Mouse (Mus musculus): Measurements from ENCODE around the gene Gpld1. TPM values are rescaled to one million over a fixed set of nuclear protein-coding genes. Genes with fewer than 3 reads are reported as not detected.

Gene Gpld1
- polyA plus RNA-seq, 1 experiment, result 0.02 TPM

GRCm38 (mm10) chr13:24945567-24945966, 2.6 kb downstream of the Gpld1 start:
- no peaks in the 10 kb centered on the region for H3K79me3 ChIP-seq (ENCODE audit: low read depth)
- no peak overlapping the region for H3K4me3 ChIP-seq (ENCODE audit: insufficient read depth, poor library complexity, severe bottlenecking)
- TF ChIP-seq MAX (IDR thresholded peaks at IDR 0.05), result no peak
- TF ChIP-seq FOSL1 (IDR thresholded peaks at IDR 0.05; ENCODE audit: insufficient read depth, low read length, poor library complexity, severe bottlenecking), result no peak
- TF ChIP-seq CEBPB (IDR thresholded peaks at IDR 0.05; ENCODE audit: low read depth), result no peak
- no peak for TF ChIP-seq MYOD1 (IDR thresholded peaks at IDR 0.05; ENCODE audit: control insufficient read depth, insufficient read length, low read depth)
- TF ChIP-seq USF1 (IDR thresholded peaks at IDR 0.05; ENCODE audit: low read depth), result no peak
- H3ac ChIP-seq (ENCODE audit: control insufficient read depth, insufficient read length, low read depth), result no peak overlapping the region
- H3K36me3 ChIP-seq (ENCODE audit: control insufficient read depth, insufficient read depth), result no peaks in the 10 kb centered on the region
- no peaks in the 10 kb centered on the region for H3K79me2 ChIP-seq (ENCODE audit: control insufficient read depth, insufficient read depth)
- H3K27me3 ChIP-seq (ENCODE audit: control insufficient read depth, insufficient read depth, insufficient read length), result no peaks in the 10 kb centered on the region

DNA sequence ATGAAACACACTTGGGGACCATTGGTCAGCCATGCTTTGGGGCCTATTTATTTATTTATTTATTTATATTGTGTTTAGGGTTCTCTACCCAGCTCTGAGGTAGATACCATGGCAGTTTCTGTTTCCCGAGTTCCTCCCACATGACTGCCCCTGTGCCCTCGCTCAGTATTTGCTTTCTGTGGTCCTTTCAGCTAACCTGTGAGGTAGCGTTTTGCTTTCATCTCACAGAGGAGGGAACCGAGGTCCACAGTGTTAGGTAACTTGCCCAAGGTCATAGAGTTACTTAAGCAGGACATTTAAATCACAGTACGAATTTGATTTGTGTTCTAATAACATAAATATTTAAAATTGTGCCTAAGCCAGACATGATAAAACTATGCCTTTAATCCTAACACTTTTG, 4.2 kb downstream of the Gpld1 start:
- H3K27me3 ChIP-seq (ENCODE audit: control insufficient read depth, insufficient read depth, insufficient read length), result no peaks in the 10 kb centered on the region
- no peak overlapping the region for H3ac ChIP-seq (ENCODE audit: control insufficient read depth, insufficient read length, low read depth)
- H3K36me3 ChIP-seq (ENCODE audit: control insufficient read depth, insufficient read depth), result no peaks in the 10 kb centered on the region
- H3K4me3 ChIP-seq (ENCODE audit: insufficient read depth, poor library complexity, severe bottlenecking), result no peak overlapping the region
- TF ChIP-seq FOSL1 (IDR thresholded peaks at IDR 0.05; ENCODE audit: insufficient read depth, low read length, poor library complexity, severe bottlenecking) (no peak), USF1 (IDR thresholded peaks at IDR 0.05; ENCODE audit: low read depth) (no peak), MYOG (IDR thresholded peaks at IDR 0.05; ENCODE audit: control insufficient read depth, extremely low read depth, insufficient read length) (no peak)
- no peaks in the 10 kb centered on the region for H3K79me2 ChIP-seq (ENCODE audit: control insufficient read depth, insufficient read depth)
- H3K79me3 ChIP-seq (ENCODE audit: low read depth), result no peaks in the 10 kb centered on the region

GRCm38 (mm10) chr13:24948870-24949269, 5.9 kb downstream of the Gpld1 start:
- H3K27me3 ChIP-seq (ENCODE audit: control insufficient read depth, insufficient read depth, insufficient read length), result no peaks in the 10 kb centered on the region
- H3K79me2 ChIP-seq (ENCODE audit: control insufficient read depth, insufficient read depth), result no peaks in the 10 kb centered on the region
- H3K36me3 ChIP-seq (ENCODE audit: control insufficient read depth, insufficient read depth), result no peaks in the 10 kb centered on the region
- no peak overlapping the region for H3K4me3 ChIP-seq (ENCODE audit: insufficient read depth, poor library complexity, severe bottlenecking)
- no peaks in the 10 kb centered on the region for H3K79me3 ChIP-seq (ENCODE audit: low read depth)
- no peak overlapping the region for H3ac ChIP-seq (ENCODE audit: control insufficient read depth, insufficient read length, low read depth)
- TF ChIP-seq CTCF (IDR thresholded peaks at IDR 0.05; ENCODE audit: control insufficient read depth, insufficient read depth, insufficient read length) (no peak), MAX (IDR thresholded peaks at IDR 0.05) (no peak), MYOG (IDR thresholded peaks at IDR 0.05; ENCODE audit: control insufficient read depth, extremely low read depth, insufficient read length) (no peak), FOSL1 (IDR thresholded peaks at IDR 0.05; ENCODE audit: insufficient read depth, low read length, poor library complexity, severe bottlenecking) (no peak), USF1 (IDR thresholded peaks at IDR 0.05; ENCODE audit: low read depth) (no peak), MYOD1 (IDR thresholded peaks at IDR 0.05; ENCODE audit: control insufficient read depth, insufficient read length, low read depth) (no peak), CEBPB (IDR thresholded peaks at IDR 0.05; ENCODE audit: low read depth) (no peak)

DNA sequence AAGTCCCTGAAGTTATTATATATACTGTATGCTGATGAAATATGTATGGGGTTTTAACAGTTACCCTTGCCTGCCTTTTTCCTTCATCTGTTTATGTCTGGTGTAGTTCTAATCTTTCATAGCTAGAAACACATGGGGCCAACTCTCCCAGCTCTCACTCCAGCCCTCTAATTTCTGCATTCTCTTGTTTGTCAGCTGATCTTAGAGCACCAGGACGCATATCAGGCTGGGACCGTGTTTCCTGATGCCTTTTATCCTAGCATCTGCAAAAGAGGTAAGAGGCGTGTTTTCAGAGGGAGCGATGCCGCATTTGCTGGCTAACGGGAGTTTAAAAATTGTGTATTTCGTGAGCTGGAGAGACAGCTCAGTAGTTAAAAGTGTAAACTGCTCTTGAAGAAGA, 9.7 kb downstream of the Gpld1 start:
- Histone ChIP-seq H3K79me2 (ENCODE audit: control insufficient read depth, insufficient read depth) (no peaks in the 10 kb centered on the region), H3ac (ENCODE audit: control insufficient read depth, insufficient read length, low read depth) (no peak overlapping the region), H3K79me3 (ENCODE audit: low read depth) (no peaks in the 10 kb centered on the region), H3K36me3 (ENCODE audit: control insufficient read depth, insufficient read depth) (no peaks in the 10 kb centered on the region), H3K27me3 (ENCODE audit: control insufficient read depth, insufficient read depth, insufficient read length) (peaks cover 5% of the 10 kb centered on the region), H3K4me3 (ENCODE audit: insufficient read depth, poor library complexity, severe bottlenecking) (no peak overlapping the region)
- TF ChIP-seq MYOG (IDR thresholded peaks at IDR 0.05; ENCODE audit: control insufficient read depth, extremely low read depth, insufficient read length), result no peak

- Histone ChIP-seq H3K4me3 (ENCODE audit: insufficient read depth, poor library complexity, severe bottlenecking) (no peak overlapping the region), H3ac (ENCODE audit: control insufficient read depth, insufficient read length, low read depth) (no peak overlapping the region), H3K36me3 (ENCODE audit: control insufficient read depth, insufficient read depth) (no peaks in the 10 kb centered on the region), H3K27me3 (ENCODE audit: control insufficient read depth, insufficient read depth, insufficient read length) (peaks cover 5% of the 10 kb centered on the region), H3K79me3 (ENCODE audit: low read depth) (no peaks in the 10 kb centered on the region), H3K79me2 (ENCODE audit: control insufficient read depth, insufficient read depth) (no peaks in the 10 kb centered on the region)
- no peak for TF ChIP-seq CEBPB (IDR thresholded peaks at IDR 0.05; ENCODE audit: low read depth)
- TF ChIP-seq FOSL1 (IDR thresholded peaks at IDR 0.05; ENCODE audit: insufficient read depth, low read length, poor library complexity, severe bottlenecking), result no peak
- TF ChIP-seq CTCF (IDR thresholded peaks at IDR 0.05; ENCODE audit: control insufficient read depth, insufficient read depth, insufficient read length), result no peak
- no peak for TF ChIP-seq MYOD1 (IDR thresholded peaks at IDR 0.05; ENCODE audit: control insufficient read depth, insufficient read length, low read depth)
- TF ChIP-seq USF1 (IDR thresholded peaks at IDR 0.05; ENCODE audit: low read depth), result no peak
- TF ChIP-seq MYOG (IDR thresholded peaks at IDR 0.05; ENCODE audit: control insufficient read depth, extremely low read depth, insufficient read length), result no peak
- TF ChIP-seq MAX (IDR thresholded peaks at IDR 0.05), result no peak
These were observed 12.1 kb downstream of the Gpld1 start for GRCm38 (mm10) chr13:24955091-24955490.

- Histone ChIP-seq H3K79me2 (ENCODE audit: control insufficient read depth, insufficient read depth) (no peaks in the 10 kb centered on the region), H3K4me3 (ENCODE audit: insufficient read depth, poor library complexity, severe bottlenecking) (no peak overlapping the region), H3K79me3 (ENCODE audit: low read depth) (no peaks in the 10 kb centered on the region), H3K36me3 (ENCODE audit: control insufficient read depth, insufficient read depth) (no peaks in the 10 kb centered on the region), H3K27me3 (ENCODE audit: control insufficient read depth, insufficient read depth, insufficient read length) (peaks cover 5% of the 10 kb centered on the region), H3ac (ENCODE audit: control insufficient read depth, insufficient read length, low read depth) (no peak overlapping the region)
- TF ChIP-seq MAX (IDR thresholded peaks at IDR 0.05) (no peak), CEBPB (IDR thresholded peaks at IDR 0.05; ENCODE audit: low read depth) (no peak), MYOD1 (IDR thresholded peaks at IDR 0.05; ENCODE audit: control insufficient read depth, insufficient read length, low read depth) (no peak), USF1 (IDR thresholded peaks at IDR 0.05; ENCODE audit: low read depth) (no peak), MYOG (IDR thresholded peaks at IDR 0.05; ENCODE audit: control insufficient read depth, extremely low read depth, insufficient read length) (no peak), CTCF (IDR thresholded peaks at IDR 0.05; ENCODE audit: control insufficient read depth, insufficient read depth, insufficient read length) (no peak), FOSL1 (IDR thresholded peaks at IDR 0.05; ENCODE audit: insufficient read depth, low read length, poor library complexity, severe bottlenecking) (no peak)
These were observed 12.5 kb downstream of the Gpld1 start for GRCm38 (mm10) chr13:24955500-24955899.
